Mouse (Mus musculus): ENCODE measurements around the gene Gm7173.

The Gm7173 gene

DNA sequence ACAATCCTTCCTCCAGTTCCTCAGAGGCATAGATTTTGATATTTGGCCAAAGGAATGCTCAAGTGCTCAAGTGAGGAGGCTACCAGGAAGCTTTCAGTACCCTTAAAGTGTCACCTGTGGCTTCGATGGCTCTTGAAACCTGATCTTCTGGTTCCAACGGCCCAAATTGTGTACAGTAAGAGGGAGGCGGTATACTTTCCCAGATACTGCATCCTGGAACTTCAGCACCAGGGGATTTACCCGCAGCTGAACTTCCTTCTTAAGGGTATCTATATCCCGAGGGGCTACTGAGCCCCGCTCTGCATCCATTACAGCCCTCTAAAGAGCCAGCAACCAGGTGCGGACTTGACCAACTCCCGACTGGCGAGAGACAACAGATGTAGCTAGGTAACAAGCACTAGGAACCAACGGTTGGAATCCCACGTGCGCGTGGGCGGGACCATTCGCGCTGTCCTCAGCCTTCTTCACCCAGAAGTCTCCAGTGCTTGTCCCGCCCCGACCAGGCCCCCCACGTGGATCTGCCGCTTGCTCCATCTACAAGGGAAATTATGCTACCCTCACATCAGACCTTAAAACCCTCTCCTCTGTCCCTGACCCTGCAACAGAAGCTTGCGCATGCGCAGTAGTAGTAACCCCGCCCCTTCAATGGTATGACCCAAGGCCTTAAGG, at the start of gene Gm7173:
Gm7173 (minus strand) TSS at position 309 of the 669 bp plus-strand sequence.
- DNase-seq (ENCODE audit: low read depth, low spot score) = no peak

DNA sequence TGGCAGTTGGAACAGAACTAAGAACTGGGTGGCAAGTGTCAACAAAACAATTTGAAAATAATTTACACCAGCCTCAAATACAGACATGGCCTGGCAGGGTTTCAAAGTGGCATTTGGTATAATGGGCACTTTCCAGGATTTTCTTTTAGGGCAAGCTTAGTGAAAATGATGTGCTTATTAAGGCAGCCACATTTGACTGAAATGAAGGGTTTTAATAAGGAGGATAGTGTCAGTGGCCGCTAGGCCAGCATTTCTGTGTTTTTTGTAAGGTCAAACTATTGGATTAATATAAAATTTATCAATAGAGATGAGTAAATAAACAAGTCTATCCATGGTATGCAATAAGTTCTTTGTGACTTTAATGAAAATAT, 546 bp upstream of the Gm7173 start:
- DNase-seq (ENCODE audit: low read depth, low spot score) = no peak

DNA sequence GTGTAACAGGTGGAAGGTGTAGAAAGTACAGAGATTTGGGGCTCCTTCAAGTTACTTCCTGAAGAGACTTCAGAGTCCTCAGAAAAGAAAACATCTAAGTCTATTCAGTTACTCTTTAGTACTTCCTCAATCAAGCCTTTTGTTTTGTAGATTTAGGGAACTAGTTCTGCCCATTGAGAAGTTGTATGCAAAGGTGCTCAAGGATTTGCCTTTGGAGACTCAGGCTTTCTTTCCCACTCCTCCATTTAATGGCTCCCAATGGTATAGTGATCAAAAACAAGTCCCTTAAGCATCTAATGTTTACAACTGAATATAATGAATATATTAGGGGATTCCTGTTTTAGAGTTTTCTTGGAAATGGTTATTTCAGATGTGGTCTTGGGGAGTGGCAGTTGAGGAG, 200.3 kb downstream of the Gm7173 start:
- no peak for DNase-seq (ENCODE audit: low read depth, low spot score)

Data from brain, embryonic 18.5 days (tissue).